Mouse (Mus musculus): ENCODE results near the gene Ccdc107. TPM values are rescaled to one million over a fixed set of nuclear protein-coding genes. Genes with fewer than 3 reads are reported as not detected.

Gene Ccdc107
- 74.6 and 104 TPM in 2 replicates for polyA plus RNA-seq (2012; ENCODE audit: insufficient read depth, low replicate concordance)

GRCm38 (mm10) chr4:43492821-43493185 is at the start of gene Ccdc107:
Gene Ccdc107, plus strand, starts transcription at chr4:43492900.
- H3K9me3 ChIP-seq, result peaks cover 3% of the 10 kb centered on the region
- no peaks in the 10 kb centered on the region for H3K27me3 ChIP-seq (replicated peaks)
- peak within 1 kb of the TSS; percentile 94 for H3K4me3 ChIP-seq (replicated peaks)
- TF ChIP-seq GATA1 (IDR thresholded peaks at IDR 0.05; ENCODE audit: borderline replicate concordance, low read length), result no peak
- no peak for TF ChIP-seq FLI1 (IDR thresholded peaks at IDR 0.05; ENCODE audit: low read length)
- H3K36me3 ChIP-seq (replicated peaks; ENCODE audit: low read length), result peaks cover 30% of the 10 kb centered on the region
- H3K4me1 ChIP-seq, result peaks cover 47% of the 10 kb centered on the region

DNA sequence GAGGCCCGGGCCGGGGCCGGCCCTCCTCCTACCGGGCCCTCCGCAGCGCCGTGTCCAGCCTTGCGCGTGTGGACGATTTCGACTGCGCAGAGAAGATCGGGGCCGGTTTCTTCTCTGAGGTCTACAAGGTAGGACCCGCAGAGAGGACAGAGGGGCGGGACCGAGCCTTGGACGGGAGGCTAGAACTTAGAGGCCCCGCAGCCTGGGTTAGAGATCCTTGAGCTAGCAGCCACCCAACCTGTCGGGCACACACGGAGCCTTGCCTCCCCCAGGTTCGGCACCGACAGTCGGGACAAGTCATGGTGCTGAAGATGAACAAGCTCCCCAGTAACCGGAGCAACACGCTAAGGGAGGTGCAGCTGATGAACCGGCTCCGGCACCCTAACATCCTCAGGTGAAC is 49.2 kb upstream of the Ccdc107 start:
- peaks cover 3% of the 10 kb centered on the region; the same call in 1 of the 2 replicates for H3K9me3 ChIP-seq

GRCm38 (mm10) chr4:43447251-43447650 is 45.4 kb upstream of the Ccdc107 start:
- peaks cover 15% of the 10 kb centered on the region for H3K4me1 ChIP-seq
- peaks cover 13% of the 10 kb centered on the region for H3K9me3 ChIP-seq
- no peak overlapping the region for H3K4me3 ChIP-seq (replicated peaks)
- H3K36me3 ChIP-seq (replicated peaks; ENCODE audit: low read length), result peaks cover 26% of the 10 kb centered on the region
- TF ChIP-seq GATA1 (IDR thresholded peaks at IDR 0.05; ENCODE audit: borderline replicate concordance, low read length), result no peak
- no peak for TF ChIP-seq FLI1 (IDR thresholded peaks at IDR 0.05; ENCODE audit: low read length)
- H3K27me3 ChIP-seq (replicated peaks), result peaks cover 62% of the 10 kb centered on the region

More for the DNA sequence above, 49.2 kb upstream of the Ccdc107 start:
- Histone ChIP-seq H3K4me3 (replicated peaks) (peak overlapping the region; percentile 94), H3K27me3 (replicated peaks) (peaks cover 40% of the 10 kb centered on the region), H3K36me3 (replicated peaks; ENCODE audit: low read length) (peaks cover 26% of the 10 kb centered on the region), H3K4me1 (peaks cover 19% of the 10 kb centered on the region)
- TF ChIP-seq FLI1 (IDR thresholded peaks at IDR 0.05; ENCODE audit: low read length), result no peak
- TF ChIP-seq GATA1 (IDR thresholded peaks at IDR 0.05; ENCODE audit: borderline replicate concordance, low read length), result no peak

GRCm38 (mm10) chr4:43448554-43448953 is 44.1 kb upstream of the Ccdc107 start:
- peaks cover 63% of the 10 kb centered on the region for H3K27me3 ChIP-seq (replicated peaks)
- no peak overlapping the region for H3K4me3 ChIP-seq (replicated peaks)
- no peak for TF ChIP-seq FLI1 (IDR thresholded peaks at IDR 0.05; ENCODE audit: low read length)
- TF ChIP-seq GATA1 (IDR thresholded peaks at IDR 0.05; ENCODE audit: borderline replicate concordance, low read length), result no peak
- peaks cover 21% of the 10 kb centered on the region for H3K4me1 ChIP-seq
- peaks cover 17% of the 10 kb centered on the region for H3K9me3 ChIP-seq
- peaks cover 26% of the 10 kb centered on the region for H3K36me3 ChIP-seq (replicated peaks; ENCODE audit: low read length)

- TF ChIP-seq GATA1 (IDR thresholded peaks at IDR 0.05; ENCODE audit: borderline replicate concordance, low read length), result no peak
- TF ChIP-seq FLI1 (IDR thresholded peaks at IDR 0.05; ENCODE audit: low read length), result no peak
- Histone ChIP-seq H3K4me1 (peaks cover 49% of the 10 kb centered on the region), H3K9me3 (peaks cover 17% of the 10 kb centered on the region), H3K4me3 (replicated peaks) (no peak overlapping the region), H3K27me3 (replicated peaks) (peaks cover 62% of the 10 kb centered on the region), H3K36me3 (replicated peaks; ENCODE audit: low read length) (peaks cover 3% of the 10 kb centered on the region)
Measured at GRCm38 (mm10) chr4:43452315-43452714, 40.4 kb upstream of the Ccdc107 start.

GRCm38 (mm10) chr4:43453413-43453812 is 39.3 kb upstream of the Ccdc107 start:
- TF ChIP-seq GATA1 (IDR thresholded peaks at IDR 0.05; ENCODE audit: borderline replicate concordance, low read length), result no peak
- peaks cover 64% of the 10 kb centered on the region for H3K27me3 ChIP-seq (replicated peaks)
- no peaks in the 10 kb centered on the region for H3K36me3 ChIP-seq (replicated peaks; ENCODE audit: low read length)
- peaks cover 50% of the 10 kb centered on the region for H3K4me1 ChIP-seq
- H3K9me3 ChIP-seq, result peaks cover 17% of the 10 kb centered on the region
- H3K4me3 ChIP-seq (replicated peaks), result peak overlapping the region; percentile 89

GRCm38 (mm10) chr4:43454041-43454836 is 38.5 kb upstream of the Ccdc107 start, which contains the start of gene Cd72:
Gene Cd72, minus strand, starts transcription at chr4:43454628.
- H3K4me1 ChIP-seq, result peaks cover 50% of the 10 kb centered on the region
- peaks cover 17% of the 10 kb centered on the region for H3K9me3 ChIP-seq
- H3K36me3 ChIP-seq (replicated peaks; ENCODE audit: low read length), result no peaks in the 10 kb centered on the region
- TF ChIP-seq GATA1 (IDR thresholded peaks at IDR 0.05; ENCODE audit: borderline replicate concordance, low read length), result no peak
- H3K4me3 ChIP-seq (replicated peaks), result peak within 1 kb of the TSS; percentile 89
- peaks cover 64% of the 10 kb centered on the region for H3K27me3 ChIP-seq (replicated peaks)

DNA sequence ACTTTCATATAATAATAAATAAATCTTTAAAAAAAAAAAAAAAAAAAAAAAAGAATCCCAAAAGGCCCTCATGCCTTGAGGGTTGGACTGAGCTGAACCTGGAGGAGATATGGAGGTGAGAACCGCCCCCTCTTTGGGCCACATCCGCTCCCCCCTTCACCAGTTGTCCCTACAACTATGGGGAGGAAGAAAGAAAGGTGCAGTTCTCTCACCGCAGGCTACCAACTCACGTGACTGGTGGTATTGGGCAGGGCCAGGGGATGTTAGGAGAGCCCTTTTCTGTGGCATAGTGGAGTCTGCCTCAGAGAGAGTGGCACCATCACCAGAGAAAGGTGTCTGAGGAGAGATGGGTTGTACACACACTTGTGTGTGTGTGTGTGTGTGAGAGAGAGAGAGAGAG is 36.2 kb upstream of the Ccdc107 start:
- Histone ChIP-seq H3K4me3 (replicated peaks) (peak overlapping the region; percentile 28), H3K9me3 (peaks cover 11% of the 10 kb centered on the region), H3K27me3 (replicated peaks) (peaks cover 53% of the 10 kb centered on the region), H3K36me3 (replicated peaks; ENCODE audit: low read length) (no peaks in the 10 kb centered on the region), H3K4me1 (peaks cover 51% of the 10 kb centered on the region)
- no peak for TF ChIP-seq GATA1 (IDR thresholded peaks at IDR 0.05; ENCODE audit: borderline replicate concordance, low read length)
- TF ChIP-seq FLI1 (IDR thresholded peaks at IDR 0.05; ENCODE audit: low read length), result no peak

DNA sequence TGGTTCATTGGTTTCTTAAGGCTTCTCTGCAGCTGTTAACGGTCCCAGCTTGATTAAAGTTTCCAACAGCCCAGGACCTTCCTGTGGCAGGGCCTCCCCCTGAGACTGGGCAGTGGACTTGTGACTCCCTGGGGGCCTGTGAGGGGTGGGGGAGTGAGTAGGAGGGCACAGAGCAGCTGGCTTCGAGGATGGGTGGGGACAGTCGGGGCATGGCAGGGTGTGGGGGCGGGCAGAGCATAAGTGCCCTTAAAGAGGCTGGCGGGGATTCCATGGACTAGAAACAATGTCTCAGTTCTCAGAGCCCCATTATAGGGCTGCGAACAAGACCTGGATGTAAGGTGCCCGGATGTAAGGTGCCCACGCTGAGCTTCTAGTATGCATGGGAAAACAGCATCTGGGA is 35.6 kb upstream of the Ccdc107 start:
- no peak overlapping the region for H3K4me3 ChIP-seq (replicated peaks)

DNA sequence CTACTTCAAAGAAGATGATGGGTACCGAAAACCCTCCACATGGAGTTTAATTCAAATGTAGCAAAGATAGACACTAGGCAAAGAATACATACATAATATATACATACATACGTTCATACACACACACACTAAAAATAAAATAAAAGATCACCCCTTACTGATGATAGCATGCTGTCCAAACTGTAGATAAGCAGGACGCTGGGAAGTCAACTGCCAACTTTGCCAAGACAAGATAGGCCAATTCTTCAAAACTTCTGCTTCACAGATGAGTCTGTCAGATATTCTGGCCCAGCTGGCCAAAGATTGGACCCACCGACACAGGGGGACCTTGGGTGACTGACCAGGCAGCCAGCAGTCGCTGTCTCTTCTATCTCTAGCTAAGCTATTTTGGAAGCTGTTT is 29.6 kb upstream of the Ccdc107 start:
- no peak for TF ChIP-seq FLI1 (IDR thresholded peaks at IDR 0.05; ENCODE audit: low read length)
- TF ChIP-seq GATA1 (IDR thresholded peaks at IDR 0.05; ENCODE audit: borderline replicate concordance, low read length), result no peak
- H3K4me1 ChIP-seq, result peaks cover 11% of the 10 kb centered on the region
- peaks cover 9% of the 10 kb centered on the region for H3K9me3 ChIP-seq
- H3K4me3 ChIP-seq (replicated peaks), result no peak overlapping the region
- H3K27me3 ChIP-seq (replicated peaks), result peaks cover 25% of the 10 kb centered on the region
- no peaks in the 10 kb centered on the region for H3K36me3 ChIP-seq (replicated peaks; ENCODE audit: low read length)

More for the DNA sequence above, 35.6 kb upstream of the Ccdc107 start:
- Histone ChIP-seq H3K36me3 (replicated peaks; ENCODE audit: low read length) (no peaks in the 10 kb centered on the region), H3K9me3 (peaks cover 4% of the 10 kb centered on the region; the same call in 1 of the 2 replicates), H3K4me1 (peaks cover 57% of the 10 kb centered on the region), H3K27me3 (replicated peaks) (peaks cover 47% of the 10 kb centered on the region)
- TF ChIP-seq GATA1 (IDR thresholded peaks at IDR 0.05; ENCODE audit: borderline replicate concordance, low read length) (no peak), FLI1 (IDR thresholded peaks at IDR 0.05; ENCODE audit: low read length) (no peak)

All from megakaryocyte, embryonic 14.5 days (primary cell).